Mouse (Mus musculus) erythroblast, embryonic 14.5 days (primary cell): ENCODE measurements around the gene Pde3a.

Experiments used
- GATA1 ChIP-seq: IDR thresholded peaks from 2 replicates; pipeline ENCODE4 v1.6.1; 2012; ENCODE audit warnings: low read length, inconsistent platforms, mixed read lengths
- TAL1 ChIP-seq: IDR thresholded peaks from 3 replicates; pipeline ENCODE4 v1.6.1; 2012; ENCODE audit warnings: low read length, inconsistent platforms, mixed read lengths

DNA sequence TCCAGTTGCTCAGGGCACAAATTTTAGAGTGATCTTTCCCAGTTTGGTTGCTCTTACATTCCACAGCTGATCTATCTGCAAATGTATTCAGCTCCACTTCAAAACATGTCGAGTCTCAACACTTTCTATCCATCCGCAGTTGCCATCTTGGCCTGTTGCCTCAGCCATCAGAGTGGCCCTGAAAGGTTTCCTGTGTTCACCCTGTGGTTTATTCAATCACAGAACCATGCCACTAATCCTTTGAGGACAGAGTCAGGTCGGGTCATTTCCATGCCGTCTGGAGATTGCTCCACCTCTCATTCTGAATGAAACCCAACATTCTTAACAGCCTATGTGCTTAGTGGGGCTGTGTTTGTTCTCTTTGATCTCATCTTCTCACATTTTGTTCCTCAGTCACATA lies 73.9 kb downstream of the Pde3a start:
- no peak for TF ChIP-seq GATA1
- no peak for TF ChIP-seq TAL1
